Mouse (Mus musculus): ENCODE results near the gene Cep44.

The Cep44 gene

GRCm38 (mm10) chr8:56486006-56486405 is 64.8 kb downstream of the Cep44 start:
- DNase-seq (ENCODE audit: low spot score in 2 of 2): no peak

All from cerebellum, postnatal 4 days (tissue).